Comparison of ENCODE assay signal across 8 mouse cellular contexts in genomic region chr13:34857526-34857925, GRCm38 (mm10). TPM values are rescaled to one million over a fixed set of nuclear protein-coding genes. Genes with fewer than 3 reads are reported as not detected.
A peak's percentile ranks its signal among the peaks of the same experiment; 100 is the strongest.
DNase-seq lines count a peak whose midpoint lies in the region; ATAC-seq and TF ChIP-seq lines count a peak whose summit lies in the region.

No protein-coding gene starts in this region.

- TF ChIP-seq POLR2A in thymus, adult 2 months (IDR thresholded peaks at IDR 0.05; ENCODE audit: control insufficient read depth, extremely low read depth, insufficient read depth, low read length, poor library complexity), result no peak
- TF ChIP-seq POLR2A in cortical plate, adult 2 months (IDR thresholded peaks at IDR 0.05; ENCODE audit: extremely low read depth, insufficient read depth, low read length), result no peak

- H3K27ac ChIP-seq in gastrocnemius, adult 2 months, result no peak overlapping the region
- no peak overlapping the region for H3K27ac ChIP-seq in thymus, adult 2 months (ENCODE audit: control insufficient read depth, insufficient read depth, low read length)
- no peak overlapping the region for H3K27ac ChIP-seq in cortical plate, adult 2 months (ENCODE audit: insufficient read depth, low read length)
- no peak overlapping the region for H3K27ac ChIP-seq in liver, embryonic 14.5 days

- intact Hi-C loops in gastrocnemius, adult 2 months (cut with DNase I), result no loop called here

- peaks cover 3% of the 10 kb centered on the region for H3K4me1 ChIP-seq in thymus, adult 2 months (replicated peaks; ENCODE audit: control insufficient read depth, insufficient read depth, low read length)
- H3K4me1 ChIP-seq in cortical plate, adult 2 months (ENCODE audit: control insufficient read depth, insufficient read depth, low read length), result peaks cover 2% of the 10 kb centered on the region; the same call in 1 of the 2 replicates
- no peaks in the 10 kb centered on the region; a peak in 1 of 4 replicates for H3K4me1 ChIP-seq in liver, embryonic 14.5 days (replicated peaks; ENCODE audit: control insufficient read depth in 2 of 2, insufficient read depth in 2 of 2, low read length in 1 of 2)

- H3K9me3 ChIP-seq in liver, embryonic 14.5 days (ENCODE audit: control insufficient read depth, low read length), result peaks cover 10% of the 10 kb centered on the region

- no peak overlapping the region for H3K4me2 ChIP-seq in liver, embryonic 14.5 days (ENCODE audit: low read depth)

- no peak overlapping the region for H3K9ac ChIP-seq in liver, embryonic 14.5 days (replicated peaks)

- no peaks in the 10 kb centered on the region for H3K27me3 ChIP-seq in thymus, adult 2 months (ENCODE audit: control insufficient read depth, insufficient read depth, low read length)
- H3K27me3 ChIP-seq in liver, embryonic 14.5 days (ENCODE audit: control insufficient read depth, insufficient read depth, low read length), result no peaks in the 10 kb centered on the region

- peak; percentile 51 for TF ChIP-seq CTCF in gastrocnemius, adult 2 months (IDR thresholded peaks at IDR 0.05)
- TF ChIP-seq CTCF in thymus, adult 2 months (IDR thresholded peaks at IDR 0.05; ENCODE audit: borderline replicate concordance, control insufficient read depth, extremely low read depth, insufficient read depth, low read length, poor library complexity), result no peak
- 0 out of 2 replicates have a peak, but pooled peaks have one; percentile 1 for TF ChIP-seq CTCF in cortical plate, adult 2 months (IDR thresholded peaks at IDR 0.05; ENCODE audit: extremely low read depth, insufficient read depth, low read length)
- peak; percentile 64 for TF ChIP-seq CTCF in liver, embryonic 14.5 days (IDR thresholded peaks at IDR 0.05; ENCODE audit: low read depth)

- WGBS in thymus, adult 2 months, result 49% methylated on average over 2 of the region's 2 CpGs
- 20% methylated on average over 2 of the region's 2 CpGs for WGBS in liver, embryonic 14.5 days (ENCODE audit: insufficient replicate concordance)

- H3K36me3 ChIP-seq in thymus, adult 2 months (ENCODE audit: control insufficient read depth, insufficient read depth, low read length), result no peaks in the 10 kb centered on the region
- H3K36me3 ChIP-seq in liver, embryonic 14.5 days (replicated peaks; ENCODE audit: control insufficient read depth, insufficient read depth, low read depth), result no peaks in the 10 kb centered on the region

- no peak for ATAC-seq in liver, embryonic 14.5 days (ENCODE audit: insufficient read depth)

- no peak overlapping the region for H3K4me3 ChIP-seq in gastrocnemius, adult 2 months
- H3K4me3 ChIP-seq in thymus, adult 2 months (ENCODE audit: control insufficient read depth, insufficient read depth, low read length), result no peak overlapping the region
- H3K4me3 ChIP-seq in cortical plate, adult 2 months (ENCODE audit: insufficient read depth, low read length), result no peak overlapping the region
- no peak overlapping the region for H3K4me3 ChIP-seq in liver, embryonic 14.5 days (ENCODE audit: insufficient read depth in 1 of 2, low read depth in 2 of 2, low read length in 2 of 2)

- no peak for DNase-seq in gastrocnemius, adult 2 months
- DNase-seq in gastrocnemius, postnatal 25 days, result no peak
- peak; percentile 13 for DNase-seq in thymus, adult 2 months
- no peak for DNase-seq in thymus, adult 18-20 months
- no peak for DNase-seq in liver, embryonic 14.5 days (ENCODE audit: low read depth in 3 of 3, low spot score in 3 of 3)
- no peak for DNase-seq in layer of hippocampus, postnatal 25 days (ENCODE audit: extremely low spot score in 1 of 2, low spot score in 1 of 2)
- no peak for DNase-seq in left cerebral cortex, adult 11 months (ENCODE audit: low spot score)

- no peak for TF ChIP-seq EP300 in liver, embryonic 14.5 days (IDR thresholded peaks at IDR 0.05; ENCODE audit: low read depth)

RNA-seq across cellular contexts. Expression of gene Prpf4b, which starts 17.6 kb away (rescaled TPM):
- 10 to 100 TPM; 29.2 to 31.1 TPM for total RNA-seq in gastrocnemius, adult 2 months (2021)
- 10 to 100 TPM; 26.9 to 27.3 TPM for total RNA-seq in gastrocnemius, postnatal 25 days (2021)
- polyA plus RNA-seq in thymus, adult 2 months (2012; rRNA removed), result 26.3 and 33.7 TPM in 2 replicates
- 91.6 and 103 TPM in 2 replicates for polyA plus RNA-seq in cortical plate, adult 2 months (2012; rRNA removed)
- 33.7 and 52.4 TPM in 2 replicates for polyA plus RNA-seq in liver, embryonic 14.5 days (2012; rRNA removed)
- 37.2 and 43.7 TPM in 2 replicates for polyA plus RNA-seq in liver, embryonic 14.5 days (2014; fragmentation: Nextera tagmentation; extraction: Ambion mirVana)
- 10 to 100 TPM; 80.8 to 98.2 TPM for total RNA-seq in layer of hippocampus, postnatal 25 days (2021)
